Mouse (Mus musculus): ENCODE measurements around the gene Apoh. TPM values are rescaled to one million over a fixed set of nuclear protein-coding genes. Genes with fewer than 3 reads are reported as not detected.

The Apoh gene
- polyA plus RNA-seq, 1 experiment: 10.2 TPM

DNA sequence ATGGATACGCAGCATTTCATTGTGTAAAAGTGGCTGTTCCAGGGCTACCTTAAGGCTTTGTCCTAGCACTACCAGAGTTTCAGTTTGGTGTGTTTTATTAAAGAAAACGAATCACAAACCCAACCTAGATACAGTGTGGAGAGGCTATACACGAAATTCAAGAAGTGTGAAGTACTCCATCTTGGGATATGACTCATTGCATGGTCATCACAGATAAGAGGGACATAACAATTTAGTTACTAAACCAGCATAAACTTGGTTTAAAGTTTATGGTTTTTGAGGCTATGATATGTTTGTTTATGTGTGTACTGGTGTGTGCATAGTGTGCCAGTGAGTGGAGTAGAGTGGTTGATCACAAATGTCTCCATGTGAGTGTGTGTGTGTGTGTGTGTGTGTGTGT is 116.4 kb downstream of the Apoh start:
- WGBS: 69% methylated on average over 3 of the region's 3 CpGs
- Histone ChIP-seq H3K27ac (ENCODE audit: control insufficient read depth, insufficient read depth, low read depth, low read length, poor library complexity) (no peak overlapping the region), H3K4me1 (ENCODE audit: control insufficient read depth, insufficient read depth, low read length) (no peaks in the 10 kb centered on the region), H3K4me3 (replicated peaks; ENCODE audit: control insufficient read depth, low read depth, low read length) (no peak overlapping the region)
- TF ChIP-seq POLR2A (IDR thresholded peaks at IDR 0.05; ENCODE audit: borderline replicate concordance, control insufficient read depth, low read depth, low read length) (no peak), CTCF (IDR thresholded peaks at IDR 0.05; ENCODE audit: control insufficient read depth, insufficient read depth, low read length) (no peak)

Other genes with a start within 250 kb of the Apoh start
- 9.7 and 33.8 TPM in 2 replicates for gene Prkca, start 574 bp downstream of the Apoh start, polyA plus RNA-seq (2011; ENCODE audit: insufficient read depth, insufficient read length, low replicate concordance, missing spikeins)
- gene Cep112, start 81.8 kb downstream of the Apoh start, polyA plus RNA-seq (2011; ENCODE audit: insufficient read depth, insufficient read length, low replicate concordance, missing spikeins): 0.74 and 2.5 TPM in 2 replicates